Mouse (Mus musculus) thymus, postnatal 0 days (tissue): ENCODE measurements around the gene Tmem164. TPM values are rescaled to one million over a fixed set of nuclear protein-coding genes. Genes with fewer than 3 reads are reported as not detected.
A peak's percentile ranks its signal among the peaks of the same experiment; 100 is the strongest.

Source experiments
- microRNA counts: library from miRNA; unstranded; fragments of <30 nt; microRNA quantifications from one replicate; lab custom pipeline; 2015
- microRNA-seq: library from miRNA; unstranded; fragments of <30 nt; microRNA quantifications from one replicate; pipeline ENCODE4, GENCODE M21; 2016; ENCODE audit warnings: borderline number of aligned reads
- polyA plus RNA-seq: library from polyadenylated mRNA; unstranded; fragments of >200 nt; fragmentation: Nextera tagmentation; extraction: Ambion mirVana; gene quantifications from 2 replicates; pipeline ENCODE4 v1.2.1, GENCODE M21; 2015

Gene Tmem164
- polyA plus RNA-seq, 1 experiment from 2014 or later = 35.4 TPM

MicroRNA genes within 50 kb of the gene (microRNA counts, 519-probe panel; counts per million panel counts)
- 4,632 counts per million, percentile 82 among the panel's probes with 10 or more counts for microRNA mmu-miR-652 (lab: Ali Mortazavi, UCI)

Small RNAs within 50 kb of the gene (microRNA-seq; reads per million reads assigned to microRNA genes)
- gene Mir652 = 7,073 reads per million, percentile 89 among the genes with 10 or more reads in this experiment
